Mouse (Mus musculus): Measurements from ENCODE around the gene Prkn. TPM values are rescaled to one million over a fixed set of nuclear protein-coding genes. Genes with fewer than 3 reads are reported as not detected.

Gene Prkn
- total and polyA plus RNA-seq, 3 experiments, result 0.39 to 0.50 TPM; not detected in 1

DNA sequence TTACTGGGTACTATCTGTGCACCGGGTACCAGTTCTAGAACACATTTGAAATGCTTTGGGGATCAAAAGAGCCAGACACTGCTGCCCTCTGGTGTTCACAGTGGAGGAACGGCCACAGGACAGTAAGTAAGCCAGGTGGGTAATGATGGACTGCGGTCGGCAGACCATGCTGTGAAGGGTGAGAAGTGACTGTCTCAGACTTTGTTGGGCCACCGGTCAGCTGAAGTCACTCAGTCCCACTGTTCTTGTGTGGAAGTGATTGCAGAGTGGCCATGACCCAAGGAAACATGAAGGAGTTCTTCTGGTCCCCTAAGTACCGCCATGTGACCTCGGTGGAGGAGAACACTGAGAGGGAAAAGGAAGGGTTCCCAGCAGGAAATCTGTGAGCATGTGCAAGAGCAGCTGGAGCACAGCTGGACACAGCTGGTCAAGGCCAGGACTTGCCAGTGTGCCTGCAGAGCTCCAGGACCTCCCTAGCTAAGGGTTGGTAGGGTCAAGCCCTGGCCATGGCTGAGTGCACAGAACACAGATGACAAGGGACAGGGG is 1135.0 kb downstream of the Prkn start:
- no peaks in the 10 kb centered on the region; the same call in 1 of the 2 replicates for H3K79me2 ChIP-seq (ENCODE audit: control insufficient read depth, insufficient read depth, low read length, poor library complexity)
- no peak overlapping the region for H3K9ac ChIP-seq (ENCODE audit: control insufficient read depth, low read depth, low read length, poor library complexity, severe bottlenecking)
- no peaks in the 10 kb centered on the region for H3K27me3 ChIP-seq (ENCODE audit: control insufficient read depth in 1 of 2, insufficient read depth in 2 of 2, low read length in 2 of 2)
- no peak overlapping the region for H3K4me3 ChIP-seq (ENCODE audit: control insufficient read depth in 1 of 2, insufficient read depth in 1 of 2, low read depth in 2 of 2, low read length in 2 of 2)
- no peak overlapping the region for H3K27ac ChIP-seq (ENCODE audit: control insufficient read depth, low read depth, low read length)
- TF ChIP-seq CTCF (IDR thresholded peaks at IDR 0.05 in 2 of 3, conservative IDR thresholded peaks at IDR 0.05 in 1 of 3; ENCODE audit: control insufficient read depth in 1 of 3, insufficient read depth in 1 of 3, low read depth in 2 of 3, low read length in 3 of 3, poor library complexity in 1 of 3, severe bottlenecking in 1 of 3) (peak; percentile 76 to 85 (median 83)), SMC3 (IDR thresholded peaks at IDR 0.05; ENCODE audit: low read depth, low read length) (peak; percentile 86), BHLHE40 (IDR thresholded peaks at IDR 0.05; ENCODE audit: borderline replicate concordance, low read depth, low read length) (no peak), ZC3H11A (IDR thresholded peaks at IDR 0.05; ENCODE audit: low read depth, low read length) (peak; percentile 83), MAFK (IDR thresholded peaks at IDR 0.05; ENCODE audit: borderline replicate concordance, low read depth, low read length) (no peak), RAD21 (IDR thresholded peaks at IDR 0.05; ENCODE audit: low read depth, low read length) (peak; percentile 91), MAX (IDR thresholded peaks at IDR 0.05; ENCODE audit: low read length) (no peak), HCFC1 (IDR thresholded peaks at IDR 0.05; ENCODE audit: low read depth, low read length) (no peak)
- peaks cover 3 to 8% of the 10 kb centered on the region in 2 experiments for H3K4me1 ChIP-seq (ENCODE audit: control insufficient read depth in 1 of 2, insufficient read depth in 2 of 2, low read length in 2 of 2)
- peak; percentile 77 for DNase-seq (ENCODE audit: low read depth, low spot score)
- no peaks in the 10 kb centered on the region for H3K9me3 ChIP-seq (replicated peaks; ENCODE audit: insufficient read depth, low read length)
- H3K36me3 ChIP-seq (ENCODE audit: control insufficient read depth in 1 of 2, insufficient read depth in 2 of 2, low read length in 2 of 2), result peaks cover 0 to 13% of the 10 kb centered on the region in 2 experiments; a peak in 2 of 4 replicates

DNA sequence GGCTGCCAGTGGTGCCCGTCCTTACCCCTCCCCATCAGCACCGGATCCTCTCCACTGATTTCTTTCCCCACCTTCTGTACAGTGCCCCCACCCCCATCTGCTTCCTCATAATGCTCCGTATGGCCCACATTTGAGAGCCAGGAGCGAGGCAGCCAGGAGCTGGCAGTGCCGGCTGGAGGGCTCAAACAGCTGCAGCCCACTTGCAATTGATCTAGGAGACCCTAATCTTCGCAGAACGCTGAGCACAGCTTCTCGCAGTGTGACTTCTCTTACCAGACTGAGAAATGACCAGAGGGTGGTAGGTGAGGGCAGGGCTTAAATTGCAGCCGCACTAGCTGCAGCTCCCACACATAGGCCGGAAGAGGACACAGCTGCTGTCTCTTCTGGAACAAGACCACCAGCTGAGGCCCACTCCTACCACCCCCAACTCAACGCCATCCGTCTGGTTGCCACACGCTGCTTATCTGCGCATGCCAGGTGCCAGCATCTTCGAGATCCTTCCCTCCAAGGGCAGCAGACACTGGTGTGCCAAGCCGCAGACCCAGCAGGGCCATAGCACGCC is 1138.2 kb downstream of the Prkn start:
- H3K4me1 ChIP-seq (ENCODE audit: control insufficient read depth in 1 of 2, insufficient read depth in 2 of 2, low read length in 2 of 2), result peaks cover 0 to 7% of the 10 kb centered on the region in 2 experiments; a peak in 2 of 4 replicates
- no peaks in the 10 kb centered on the region for H3K27me3 ChIP-seq (ENCODE audit: control insufficient read depth in 1 of 2, insufficient read depth in 2 of 2, low read length in 2 of 2)
- TF ChIP-seq MYC (IDR thresholded peaks at IDR 0.05; ENCODE audit: low read depth, low read length), result no peak
- TF ChIP-seq TAL1 (IDR thresholded peaks at IDR 0.05; ENCODE audit: low read length), result peak; percentile 20
- TF ChIP-seq EP300 (IDR thresholded peaks at IDR 0.05; ENCODE audit: low read depth in 1 of 2, low read length in 2 of 2), result 0 out of 4 replicates have a peak, but pooled peaks of 1 of the 2 experiments have one; percentile 11
- no peaks in the 10 kb centered on the region for H3K9me3 ChIP-seq (replicated peaks; ENCODE audit: insufficient read depth, low read length)
- H3K36me3 ChIP-seq (ENCODE audit: control insufficient read depth in 1 of 2, insufficient read depth in 2 of 2, low read length in 2 of 2), result peaks cover 0 to 2% of the 10 kb centered on the region in 2 experiments; a peak in 1 of 4 replicates
- no peak for DNase-seq (ENCODE audit: low read depth, low spot score)
- no peak overlapping the region for H3K27ac ChIP-seq (ENCODE audit: control insufficient read depth, low read depth, low read length)
- H3K9ac ChIP-seq (ENCODE audit: control insufficient read depth, low read depth, low read length, poor library complexity, severe bottlenecking), result no peak overlapping the region
- no peaks in the 10 kb centered on the region for H3K79me2 ChIP-seq (ENCODE audit: control insufficient read depth, insufficient read depth, low read length, poor library complexity)
- no peak overlapping the region for H3K4me3 ChIP-seq (ENCODE audit: control insufficient read depth in 1 of 2, insufficient read depth in 1 of 2, low read depth in 2 of 2, low read length in 2 of 2)

DNA sequence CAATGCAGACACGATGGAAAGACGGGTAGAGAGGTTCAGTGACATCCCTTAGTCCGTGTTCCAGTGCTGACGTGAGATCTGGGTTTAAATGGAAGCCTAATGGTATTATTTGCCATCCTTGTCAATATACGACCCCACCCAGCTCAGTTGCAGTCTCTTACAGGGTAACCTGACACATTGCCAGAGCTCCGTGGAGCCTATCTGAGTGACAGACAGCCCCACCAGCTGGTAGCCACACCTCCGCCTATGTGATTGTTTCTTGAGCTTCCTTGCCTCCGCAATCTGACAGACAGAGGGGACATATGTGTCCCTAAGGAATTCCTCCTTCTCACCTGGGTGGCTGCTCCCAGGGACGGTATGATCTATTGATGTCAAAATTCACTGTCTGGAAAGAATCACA is 1141.5 kb downstream of the Prkn start:
- peak; percentile 41 for DNase-seq (ENCODE audit: low read depth, low spot score)
- Histone ChIP-seq H3K79me2 (ENCODE audit: control insufficient read depth, insufficient read depth, low read length, poor library complexity) (no peaks in the 10 kb centered on the region), H3K4me1 (ENCODE audit: control insufficient read depth in 1 of 2, insufficient read depth in 2 of 2, low read length in 2 of 2) (peaks cover 0 to 7% of the 10 kb centered on the region in 2 experiments; a peak in 2 of 4 replicates), H3K9ac (ENCODE audit: control insufficient read depth, low read depth, low read length, poor library complexity, severe bottlenecking) (no peak overlapping the region), H3K9me3 (replicated peaks; ENCODE audit: insufficient read depth, low read length) (no peaks in the 10 kb centered on the region), H3K27me3 (ENCODE audit: control insufficient read depth in 1 of 2, insufficient read depth in 2 of 2, low read length in 2 of 2) (no peaks in the 10 kb centered on the region), H3K27ac (ENCODE audit: control insufficient read depth, low read depth, low read length) (no peak overlapping the region), H3K4me3 (ENCODE audit: control insufficient read depth in 1 of 2, insufficient read depth in 1 of 2, low read depth in 2 of 2, low read length in 2 of 2) (no peak overlapping the region), H3K36me3 (ENCODE audit: control insufficient read depth in 1 of 2, insufficient read depth in 2 of 2, low read length in 2 of 2) (peaks cover 0 to 2% of the 10 kb centered on the region in 2 experiments; a peak in 1 of 4 replicates)
- TF ChIP-seq KAT2A (conservative IDR thresholded peaks at IDR 0.05; ENCODE audit: low read depth, low read length) (no peak), MAFK (IDR thresholded peaks at IDR 0.05; ENCODE audit: borderline replicate concordance, low read depth, low read length) (no peak), JUND (IDR thresholded peaks at IDR 0.05; ENCODE audit: low read depth, low read length) (no peak), E2F4 (IDR thresholded peaks at IDR 0.05; ENCODE audit: borderline replicate concordance, low read depth, low read length) (no peak), MXI1 (IDR thresholded peaks at IDR 0.05; ENCODE audit: low read depth, low read length) (no peak), RCOR1 (IDR thresholded peaks at IDR 0.05; ENCODE audit: low read depth, low read length) (no peak), GABPA (IDR thresholded peaks at IDR 0.05; ENCODE audit: low read depth, low read length) (no peak), ZC3H11A (IDR thresholded peaks at IDR 0.05; ENCODE audit: low read depth, low read length) (no peak), ETS1 (IDR thresholded peaks at IDR 0.05; ENCODE audit: low read depth, low read length) (no peak), USF1 (IDR thresholded peaks at IDR 0.05; ENCODE audit: low read depth, low read length) (no peak), ZKSCAN1 (IDR thresholded peaks at IDR 0.05; ENCODE audit: low read depth, low read length) (no peak), MYB (IDR thresholded peaks at IDR 0.05; ENCODE audit: low read depth, low read length) (no peak), ELF1 (IDR thresholded peaks at IDR 0.05; ENCODE audit: low read depth, low read length) (no peak), MAX (IDR thresholded peaks at IDR 0.05; ENCODE audit: low read length) (no peak), SMC3 (IDR thresholded peaks at IDR 0.05; ENCODE audit: low read depth, low read length) (no peak), CTCF (IDR thresholded peaks at IDR 0.05 in 2 of 3, conservative IDR thresholded peaks at IDR 0.05 in 1 of 3; ENCODE audit: control insufficient read depth in 1 of 3, insufficient read depth in 1 of 3, low read depth in 2 of 3, low read length in 3 of 3, poor library complexity in 1 of 3, severe bottlenecking in 1 of 3) (no peak), CHD1 (IDR thresholded peaks at IDR 0.05; ENCODE audit: low read depth, low read length) (no peak), TAL1 (IDR thresholded peaks at IDR 0.05; ENCODE audit: low read length) (no peak), TBP (IDR thresholded peaks at IDR 0.05; ENCODE audit: low read depth, low read length) (no peak)

All from MEL (cell line).